Mouse (Mus musculus) ES-Bruce4 (cell line): Measurements from ENCODE around the gene Fah. TPM values are rescaled to one million over a fixed set of nuclear protein-coding genes. Genes with fewer than 3 reads are reported as not detected.

ENCODE experiments used
- H3K27ac ChIP-seq: 2 replicates; pipeline ENCODE4 v1.5.1; 2012; ENCODE audit warnings: low read length, inconsistent platforms; ENCODE audit not compliant: insufficient read depth
- H3K27me3 ChIP-seq: 2 replicates; pipeline ENCODE4 v1.6.1; 2012; ENCODE audit warnings: mild to moderate bottlenecking, low read length, inconsistent platforms; ENCODE audit not compliant: control insufficient read depth, poor library complexity, insufficient read depth, severe bottlenecking
- H3K36me3 ChIP-seq: 2 replicates; pipeline ENCODE4 v1.6.1; 2012; ENCODE audit warnings: inconsistent platforms, mild to moderate bottlenecking, low read length, moderate library complexity; ENCODE audit not compliant: control insufficient read depth, poor library complexity, insufficient read depth, severe bottlenecking
- H3K4me1 ChIP-seq: one replicate; pipeline ENCODE4 v1.8.1; 2011; ENCODE audit warnings: low read length; ENCODE audit not compliant: control insufficient read depth, insufficient read depth
- H3K4me3 ChIP-seq: 2 replicates; pipeline ENCODE4 v1.5.1; 2011; ENCODE audit warnings: low read depth, mild to moderate bottlenecking, low read length
- H3K9ac ChIP-seq: 2 replicates; pipeline ENCODE4 v1.6.1; 2012; ENCODE audit warnings: low read depth, mild to moderate bottlenecking, inconsistent platforms; ENCODE audit not compliant: poor library complexity, severe bottlenecking
- H3K9me3 ChIP-seq: replicated peaks from 2 replicates; pipeline ENCODE4 v1.6.1; 2012; ENCODE audit warnings: mild to moderate bottlenecking, low read length, inconsistent platforms; ENCODE audit not compliant: control insufficient read depth, poor library complexity, insufficient read depth, severe bottlenecking
- CTCF ChIP-seq: IDR thresholded peaks from one replicate; pipeline ENCODE4 v1.8.1; 2011; ENCODE audit warnings: low read depth, low read length
- EP300 ChIP-seq: IDR thresholded peaks from 2 replicates; pipeline ENCODE4 v1.6.1; 2011; ENCODE audit warnings: low read depth, low read length; ENCODE audit not compliant: insufficient read depth
- POLR2A ChIP-seq: IDR thresholded peaks from one replicate; pipeline ENCODE4 v1.8.1; 2011; ENCODE audit warnings: low read length; ENCODE audit not compliant: insufficient read depth
- polyA plus RNA-seq: library from polyadenylated mRNA; stranded (reverse); fragments of >200 nt; gene quantifications from 2 replicates; pipeline ENCODE4 v1.2.4, GENCODE M21; 2011; ENCODE audit warnings: low read depth; ENCODE audit not compliant: missing spikeins, insufficient read depth, insufficient read length

Fah gene
- polyA plus RNA-seq, 1 experiment = 24.6 TPM

GRCm38 (mm10) chr7:84591347-84591746 lies 15.2 kb downstream of the Fah start:
- Histone ChIP-seq H3K9ac (no peak overlapping the region), H3K27me3 (no peaks in the 10 kb centered on the region), H3K4me1 (no peaks in the 10 kb centered on the region), H3K4me3 (no peak overlapping the region), H3K36me3 (no peaks in the 10 kb centered on the region), H3K27ac (no peak overlapping the region), H3K9me3 (no peaks in the 10 kb centered on the region)
- TF ChIP-seq POLR2A = no peak

GRCm38 (mm10) chr7:84590622-84591021 lies 15.9 kb downstream of the Fah start:
- TF ChIP-seq CTCF (no peak), EP300 (no peak), POLR2A (no peak)
- no peak overlapping the region for H3K4me3 ChIP-seq
- no peaks in the 10 kb centered on the region for H3K4me1 ChIP-seq
- H3K36me3 ChIP-seq = no peaks in the 10 kb centered on the region
- H3K9ac ChIP-seq = no peak overlapping the region
- no peaks in the 10 kb centered on the region for H3K9me3 ChIP-seq
- no peaks in the 10 kb centered on the region for H3K27me3 ChIP-seq
- H3K27ac ChIP-seq = no peak overlapping the region

- no peak overlapping the region for H3K27ac ChIP-seq
- H3K9ac ChIP-seq = no peak overlapping the region
- H3K4me1 ChIP-seq = no peaks in the 10 kb centered on the region
- H3K4me3 ChIP-seq = no peak overlapping the region
- H3K9me3 ChIP-seq = no peaks in the 10 kb centered on the region
- no peak for TF ChIP-seq POLR2A
- TF ChIP-seq CTCF = no peak
- no peak for TF ChIP-seq EP300
- no peaks in the 10 kb centered on the region for H3K27me3 ChIP-seq
- H3K36me3 ChIP-seq = no peaks in the 10 kb centered on the region
These were observed 19.3 kb downstream of the Fah start for GRCm38 (mm10) chr7:84587101-84587783.

- H3K27me3 ChIP-seq = no peaks in the 10 kb centered on the region
- H3K36me3 ChIP-seq = no peaks in the 10 kb centered on the region
- TF ChIP-seq POLR2A (no peak), EP300 (no peak), CTCF (no peak)
- H3K9ac ChIP-seq = no peak overlapping the region
- H3K9me3 ChIP-seq = no peaks in the 10 kb centered on the region
- no peaks in the 10 kb centered on the region for H3K4me1 ChIP-seq
- no peak overlapping the region for H3K4me3 ChIP-seq
- H3K27ac ChIP-seq = no peak overlapping the region
These were observed 20.0 kb downstream of the Fah start for GRCm38 (mm10) chr7:84586360-84587100.

GRCm38 (mm10) chr7:84585086-84585485 lies 21.4 kb downstream of the Fah start:
- H3K36me3 ChIP-seq = no peaks in the 10 kb centered on the region
- no peaks in the 10 kb centered on the region for H3K27me3 ChIP-seq
- H3K4me3 ChIP-seq = no peak overlapping the region
- H3K9ac ChIP-seq = no peak overlapping the region
- no peak overlapping the region for H3K27ac ChIP-seq
- no peaks in the 10 kb centered on the region for H3K9me3 ChIP-seq
- no peak for TF ChIP-seq CTCF
- TF ChIP-seq POLR2A = no peak
- no peak for TF ChIP-seq EP300
- no peaks in the 10 kb centered on the region for H3K4me1 ChIP-seq

- Histone ChIP-seq H3K4me3 (no peak overlapping the region), H3K36me3 (no peaks in the 10 kb centered on the region), H3K27ac (no peak overlapping the region), H3K9me3 (no peaks in the 10 kb centered on the region), H3K27me3 (no peaks in the 10 kb centered on the region), H3K9ac (no peak overlapping the region), H3K4me1 (no peaks in the 10 kb centered on the region)
- TF ChIP-seq POLR2A (no peak), CTCF (no peak), EP300 (no peak)
These were observed 26.8 kb downstream of the Fah start for GRCm38 (mm10) chr7:84579769-84580168.
